Mouse (Mus musculus) gastrocnemius, postnatal 10 days (tissue): ENCODE data around the gene Zpbp2. TPM values are rescaled to one million over a fixed set of nuclear protein-coding genes. Genes with fewer than 3 reads are reported as not detected.
"Not testable (repeated sequence)": the region's sequence is repeated elsewhere in the genome, so short reads cannot be mapped to it uniquely, and the experiment has no call there.

ENCODE experiments used
- DNase-seq: peaks from one replicate; pipeline ENCODE4 v3.0.0; 2021; ENCODE audit warnings: mixed read lengths
- total RNA-seq, 2 experiments: library from RNA; stranded (reverse); gene quantifications; 2 replicates each; pipeline ENCODE4 v1.2.3; 2021

Zpbp2 gene
- total RNA-seq, 2 experiments from 2014 or later = not detected

DNA sequence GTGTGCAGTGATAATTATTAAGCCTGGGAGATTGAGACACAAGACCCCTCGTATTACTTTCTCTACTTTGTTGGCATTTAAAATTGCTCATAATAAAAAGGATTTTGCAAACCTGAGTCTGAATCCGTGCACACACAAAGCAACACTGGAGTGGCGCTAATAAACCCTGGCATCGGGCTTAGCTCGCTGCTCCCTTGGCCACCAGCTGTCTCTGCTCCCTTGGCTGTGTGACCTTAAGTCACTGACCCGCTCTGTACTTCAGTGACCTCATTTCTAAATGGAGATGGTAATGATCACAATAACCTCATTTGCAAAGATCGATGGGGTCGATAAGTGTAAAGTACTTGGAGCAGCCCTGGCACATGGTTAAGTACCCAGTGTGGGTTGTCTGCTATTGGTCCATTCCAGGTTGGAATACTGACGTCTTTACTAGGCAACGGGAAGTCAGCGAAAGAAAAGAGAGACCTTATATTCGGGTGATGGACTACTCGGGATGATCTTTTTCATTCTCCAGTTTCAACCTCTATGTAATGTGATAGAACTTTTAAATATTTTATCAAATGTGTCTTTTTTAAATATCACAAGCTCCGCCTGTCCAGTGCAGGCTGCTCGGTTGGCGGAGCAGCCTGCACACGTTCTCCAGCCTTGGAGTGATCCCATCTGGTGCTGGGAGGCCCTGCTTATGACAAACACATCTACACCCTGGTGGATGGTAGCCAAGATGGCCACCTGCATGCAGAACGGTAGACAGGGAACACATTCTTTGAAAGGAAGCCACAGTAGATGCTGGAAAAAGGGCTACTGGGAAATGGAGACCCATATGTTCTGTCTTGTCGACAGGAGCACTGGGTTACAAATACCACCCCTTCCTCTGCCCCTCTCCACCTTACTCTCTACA, 39.9 kb downstream of the Zpbp2 start:
- no peak for DNase-seq

DNA sequence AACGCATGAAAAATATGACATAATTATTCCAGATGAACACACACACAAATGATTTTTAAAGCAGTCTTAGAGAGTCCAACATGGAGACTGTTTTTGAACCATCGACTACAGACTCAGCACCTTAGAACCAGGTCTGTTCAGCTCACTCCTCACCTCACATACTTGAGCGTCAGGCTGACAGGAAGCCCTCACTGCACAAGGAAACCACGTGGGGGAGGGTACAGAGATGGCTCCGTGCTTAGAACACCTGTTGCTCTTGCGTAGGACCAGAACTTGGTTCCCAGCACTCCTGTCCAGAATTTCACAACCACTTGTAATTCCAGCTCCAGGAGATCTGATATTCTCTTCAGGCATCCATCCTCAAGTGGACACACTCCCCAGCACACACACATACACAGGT, 44.1 kb downstream of the Zpbp2 start:
- DNase-seq = no peak

DNA sequence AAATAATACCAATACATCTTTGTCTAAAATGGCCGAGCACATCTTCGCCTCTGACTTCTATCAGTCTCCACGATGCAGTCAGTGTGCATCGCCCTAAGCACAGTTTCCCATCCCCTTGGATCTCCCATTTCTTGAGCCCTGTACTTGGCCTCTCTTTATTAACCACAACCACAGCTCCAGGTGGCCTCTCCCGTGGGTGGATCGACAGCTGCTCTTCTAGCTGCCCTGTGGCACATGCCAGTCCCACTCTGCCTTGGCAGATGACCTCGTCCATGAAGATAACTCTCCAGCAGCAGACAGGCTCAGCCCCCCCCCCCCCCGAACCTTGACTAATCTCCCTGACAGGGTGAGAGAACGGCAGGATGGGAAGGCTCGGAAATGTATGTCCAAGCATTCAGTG, 44.6 kb downstream of the Zpbp2 start:
- no peak for DNase-seq

DNA sequence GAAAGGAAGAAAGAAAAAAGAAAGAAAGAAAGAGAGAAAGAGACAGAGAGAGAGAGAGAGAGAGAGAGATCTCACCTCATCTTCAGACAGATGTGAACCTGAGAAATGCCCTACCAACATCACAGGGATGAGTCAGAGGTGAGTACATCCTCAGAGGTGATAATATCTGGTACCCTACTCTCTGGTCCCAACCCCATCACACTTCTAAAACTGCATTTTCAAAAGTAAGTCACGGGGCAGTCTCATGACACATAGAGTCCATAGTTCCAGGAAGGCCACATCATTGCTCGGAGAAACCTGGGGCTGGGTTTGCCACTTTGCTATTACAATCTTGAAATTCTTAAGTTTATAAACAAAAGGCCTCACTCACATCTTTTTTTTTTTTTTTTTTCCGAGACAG, 45.1 kb downstream of the Zpbp2 start:
- DNase-seq = no peak

DNA sequence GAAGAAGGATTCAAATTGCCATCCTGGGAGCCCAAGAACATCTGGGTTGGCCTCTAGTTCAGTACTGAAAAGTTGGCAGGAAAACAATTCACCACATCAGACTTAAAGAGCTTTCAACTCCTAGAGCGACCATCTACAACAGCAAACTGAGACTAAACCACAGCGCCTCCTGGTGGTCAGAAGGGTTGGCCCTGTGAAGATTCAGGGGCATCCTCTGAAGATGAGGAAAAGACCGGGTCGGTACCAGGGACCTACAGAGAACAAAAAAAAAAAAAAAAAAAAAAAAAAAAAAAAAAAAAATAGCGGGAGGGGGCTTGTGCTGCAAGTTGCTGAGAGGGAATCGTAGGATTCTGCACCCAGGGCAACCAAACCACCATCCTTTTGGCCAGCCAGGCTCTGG, 46.5 kb downstream of the Zpbp2 start:
- DNase-seq = peak; percentile 66

DNA sequence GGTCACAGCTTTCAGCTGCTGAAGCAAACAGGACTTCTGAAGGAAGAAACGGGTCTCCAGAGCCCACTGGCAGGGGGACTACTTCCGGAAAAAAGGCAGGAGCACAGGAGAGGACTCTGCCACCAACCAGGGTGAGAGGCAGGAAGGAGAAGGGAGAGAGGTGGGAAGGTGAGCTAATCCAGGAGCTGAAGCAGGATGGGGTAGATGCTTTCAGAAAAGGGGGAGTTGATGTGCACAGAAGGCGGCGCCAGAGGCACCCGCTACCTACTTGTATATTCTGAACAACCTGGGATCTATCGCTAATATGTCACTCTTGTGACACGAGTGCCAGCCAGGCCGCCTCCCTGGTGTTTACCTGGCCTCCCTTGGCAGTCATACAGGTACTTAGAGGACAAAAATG, 47.1 kb downstream of the Zpbp2 start, which contains the start of gene Lrrc3c:
Gene Lrrc3c, plus strand, starts transcription at position 301 of the 400 bp plus-strand sequence.
- DNase-seq = no peak

DNA sequence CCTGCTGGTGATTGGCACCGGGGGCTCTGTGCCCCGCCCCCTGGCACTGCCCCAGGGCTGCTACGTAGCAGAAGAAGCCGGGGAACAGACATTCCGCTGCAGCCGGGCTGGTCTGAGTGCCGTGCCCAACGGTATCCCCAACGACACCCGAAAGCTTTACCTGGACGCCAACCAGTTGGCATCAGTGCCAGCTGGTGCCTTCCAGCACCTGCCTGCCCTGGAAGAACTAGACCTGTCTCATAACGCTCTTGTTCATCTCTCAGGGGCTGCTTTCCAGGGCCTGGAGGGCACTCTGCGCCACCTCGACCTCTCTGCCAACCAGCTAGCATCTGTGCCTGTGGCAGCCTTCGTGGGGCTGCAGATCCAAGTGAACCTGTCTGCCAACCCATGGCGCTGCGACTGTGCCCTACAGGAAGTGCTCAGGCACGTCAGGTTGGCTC, 48.0 kb downstream of the Zpbp2 start:
- no peak for DNase-seq

DNA sequence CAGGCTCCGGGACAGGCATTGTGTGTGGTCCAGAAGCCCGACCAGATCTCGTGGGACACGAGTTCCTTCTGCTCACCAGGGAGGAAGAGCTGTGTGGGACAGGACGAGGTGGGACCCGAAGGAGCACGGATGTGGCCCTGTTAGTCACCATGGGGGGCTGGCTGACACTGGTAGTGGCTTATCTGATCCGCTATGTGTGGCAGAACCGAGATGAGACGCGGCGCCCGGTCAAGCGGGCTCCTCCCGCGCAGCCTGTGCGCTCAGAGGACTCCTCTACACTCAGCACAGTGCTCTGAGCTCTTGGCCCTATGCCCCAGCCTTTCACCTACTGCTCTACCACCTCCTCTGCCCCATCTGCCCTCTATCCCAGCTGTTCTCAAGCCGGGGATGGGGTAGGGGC, 48.4 kb downstream of the Zpbp2 start:
- DNase-seq = no peak

DNA sequence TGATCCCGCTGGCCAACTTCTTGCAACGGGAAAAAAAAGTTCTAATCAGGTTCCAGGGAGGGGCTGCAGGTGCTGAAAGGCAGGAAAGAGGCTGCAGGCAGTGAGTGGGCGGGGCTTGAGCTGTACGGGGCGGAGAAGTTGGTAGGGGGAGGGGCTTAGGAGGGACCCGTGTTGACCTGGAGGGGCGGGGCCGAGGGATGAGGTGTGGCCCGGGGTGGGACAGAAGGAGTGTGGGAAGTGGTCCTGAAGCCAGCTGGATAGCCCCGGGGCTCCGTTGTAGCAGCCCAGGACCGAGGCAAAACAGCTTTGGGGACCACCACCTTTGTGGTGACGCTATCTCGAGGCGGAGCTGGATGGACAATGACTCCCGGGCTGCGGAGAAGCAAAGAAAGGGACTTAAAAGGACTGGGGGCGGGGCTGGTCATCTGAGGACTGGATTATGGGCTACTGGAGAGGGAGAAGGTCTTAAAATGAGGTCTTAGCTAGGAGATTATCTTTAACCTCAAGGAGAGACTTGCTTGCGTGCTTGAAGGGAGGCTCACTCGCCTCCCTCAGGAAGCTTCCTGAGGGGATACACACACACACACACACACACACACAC, 51.3 kb downstream of the Zpbp2 start:
- no peak for DNase-seq

DNA sequence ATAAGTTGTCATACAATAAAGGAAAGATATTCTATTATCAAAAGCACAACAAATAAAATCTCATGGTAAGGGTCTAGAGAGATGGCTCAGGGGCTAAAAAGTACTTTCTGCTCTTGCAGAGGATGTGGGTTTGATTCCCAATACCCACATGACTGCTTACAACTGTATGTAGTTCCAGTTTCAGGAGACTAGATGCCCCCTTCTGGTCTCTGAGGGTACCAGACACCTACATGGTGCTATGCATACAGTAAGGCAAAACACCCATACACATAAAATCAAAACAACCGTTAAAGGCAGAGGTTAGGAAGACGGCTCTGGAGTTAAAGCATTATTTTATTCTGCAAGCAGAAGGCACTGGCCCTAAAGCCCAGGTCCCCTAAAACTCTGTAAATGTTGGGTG, 53.1 kb downstream of the Zpbp2 start:
- DNase-seq = no peak

DNA sequence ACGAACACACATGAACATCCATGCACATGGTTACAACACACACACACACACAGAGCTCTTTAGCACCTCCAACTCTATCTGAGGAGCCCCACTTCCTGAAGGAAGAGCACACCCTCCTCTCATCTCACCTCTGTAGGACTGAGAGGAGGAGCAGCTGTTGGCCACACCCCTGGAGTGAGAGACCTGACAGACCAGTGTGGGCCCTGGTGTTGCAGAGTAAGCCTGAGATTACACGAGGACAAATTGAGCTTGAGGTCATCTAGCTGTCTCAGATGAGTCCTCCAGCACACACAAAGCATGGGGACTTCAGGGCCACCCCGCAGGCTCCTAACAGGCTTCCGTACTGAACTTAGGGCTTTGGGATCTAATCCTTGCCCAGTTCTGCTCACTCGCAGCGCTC, 54.0 kb downstream of the Zpbp2 start:
- DNase-seq = not testable (repeated sequence)

DNA sequence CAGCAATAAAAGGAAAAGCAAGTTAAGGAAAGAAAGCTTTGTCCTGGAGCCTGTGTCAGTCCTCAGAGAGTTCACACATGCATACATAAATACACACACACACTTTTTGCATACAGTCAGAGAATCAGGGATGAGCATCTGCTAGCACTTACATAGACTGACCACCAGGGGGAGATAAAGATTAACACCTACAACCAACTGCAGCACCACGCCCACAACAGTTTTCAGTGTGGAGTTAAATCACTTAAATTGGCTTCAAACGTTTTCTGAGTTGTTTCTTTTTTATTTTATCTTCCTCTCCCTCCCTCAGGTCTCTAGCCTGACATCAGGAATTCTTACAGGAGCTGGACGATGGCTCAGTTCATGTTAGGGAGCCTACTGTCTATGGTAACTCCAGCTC, 55.9 kb downstream of the Zpbp2 start:
- DNase-seq = no peak

Other genes with a start within 250 kb of the Zpbp2 start
- not detected for gene Neurod2, start 221.4 kb upstream of the Zpbp2 start, total RNA-seq
- under 1 TPM; 0.35 to 0.70 TPM for gene Ppp1r1b, start 202.7 kb upstream of the Zpbp2 start, total RNA-seq
- 10 to 100 TPM; 11.4 to 12.1 TPM for gene Stard3, start 192.7 kb upstream of the Zpbp2 start, total RNA-seq
- 100 to 1,000 TPM; 585 to 712 TPM for gene Tcap, start 167.3 kb upstream of the Zpbp2 start, total RNA-seq
- gene Pnmt, start 164.6 kb upstream of the Zpbp2 start, total RNA-seq = under 1 TPM; 0.28 to 0.77 TPM
- gene Pgap3, start 150.6 kb upstream of the Zpbp2 start, total RNA-seq = 1 to 10 TPM; 3.2 to 3.5 TPM
- 1 to 10 TPM; 7.2 to 8.7 TPM for gene Erbb2, start 138.6 kb upstream of the Zpbp2 start, total RNA-seq
- gene Mien1, start 112.1 kb upstream of the Zpbp2 start, total RNA-seq = 10 to 100 TPM; 28.0 to 31.6 TPM
- gene Grb7, start 104.7 kb upstream of the Zpbp2 start, total RNA-seq = under 1 TPM; 0.09 to 0.18 TPM
- gene Ikzf3, start 5.1 kb upstream of the Zpbp2 start, total RNA-seq = under 1 TPM; 0.09 to 0.93 TPM
- 10 to 100 TPM; 20.4 to 23.1 TPM for gene Ormdl3, start 36.3 kb downstream of the Zpbp2 start, total RNA-seq
- gene Lrrc3c, start 47.2 kb downstream of the Zpbp2 start, total RNA-seq = not detected
- 10 to 100 TPM in 1 of 2 experiments, 1 to 10 TPM in 1; 8.2 to 10.3 TPM for gene Gm12355, start 74.6 kb downstream of the Zpbp2 start, total RNA-seq
- gene Gsdma3, start 75.3 kb downstream of the Zpbp2 start, total RNA-seq = under 1 TPM; 0.45 to 0.47 TPM
- gene Gsdma2, start 95.7 kb downstream of the Zpbp2 start, total RNA-seq = not detected
- gene Gsdma, start 113.3 kb downstream of the Zpbp2 start, total RNA-seq = not detected
- gene Psmd3, start 131.5 kb downstream of the Zpbp2 start, total RNA-seq = 100 to 1,000 TPM; 112 to 113 TPM
- not detected for gene Csf3, start 150.2 kb downstream of the Zpbp2 start, total RNA-seq
- gene Med24, start 178.3 kb downstream of the Zpbp2 start, total RNA-seq = 10 to 100 TPM; 47.8 to 52.5 TPM
- 100 to 1,000 TPM; 149 to 169 TPM for gene Thra, start 189.5 kb downstream of the Zpbp2 start, total RNA-seq
- gene Nr1d1, start 224.2 kb downstream of the Zpbp2 start, total RNA-seq = 10 to 100 TPM; 42.4 to 58.7 TPM
- gene Msl1, start 244.4 kb downstream of the Zpbp2 start, total RNA-seq = 10 to 100 TPM; 62.6 to 74.1 TPM